Mouse (Mus musculus) ES-E14 (cell line): Measurements from ENCODE around the gene Iqcd. TPM values are rescaled to one million over a fixed set of nuclear protein-coding genes. Genes with fewer than 3 reads are reported as not detected.

ENCODE experiments used
- DNase-seq: peaks from one replicate; pipeline ENCODE4 v3.0.0-alpha.2; 2013; ENCODE audit warnings: low read depth, low spot score
- H3K27ac ChIP-seq: 2 replicates; pipeline ENCODE4 v1.5.1; 2012; ENCODE audit warnings: low read depth, mild to moderate bottlenecking, low read length, moderate library complexity, mixed read lengths; ENCODE audit not compliant: poor library complexity, insufficient read depth, severe bottlenecking
- H3K36me3 ChIP-seq: 2 replicates; pipeline ENCODE4 v1.6.1; 2012; ENCODE audit warnings: mild to moderate bottlenecking, low read length, moderate library complexity, mixed read lengths; ENCODE audit not compliant: control insufficient read depth, poor library complexity, insufficient read depth, severe bottlenecking
- H3K4me1 ChIP-seq, 2 experiments: fragments of 150-350 bp in 1 of 2; sonication (generic) in 1 of 2; 2 replicates each; pipeline ENCODE4 v1.6.1; 2012; ENCODE audit warnings: low read length in 2 of 2, mild to moderate bottlenecking in 1 of 2, mixed read lengths in 1 of 2; ENCODE audit not compliant: control insufficient read depth in 2 of 2, insufficient read depth in 2 of 2, poor library complexity in 1 of 2
- H3K4me3 ChIP-seq, 2 experiments: fragments of 150-350 bp in 1 of 2; sonication (generic) in 1 of 2; 2 replicates each; pipeline ENCODE4 v1.5.1; 2012; ENCODE audit warnings: low read length in 2 of 2, low read depth in 1 of 2, mild to moderate bottlenecking in 1 of 2, mixed read lengths in 1 of 2; ENCODE audit not compliant: insufficient read depth in 1 of 2, poor library complexity in 1 of 2, severe bottlenecking in 1 of 2
- H3K9ac ChIP-seq: 2 replicates; pipeline ENCODE4 v1.6.1; 2012; ENCODE audit warnings: low read depth, mild to moderate bottlenecking, low read length, mixed read lengths; ENCODE audit not compliant: poor library complexity, insufficient read depth, severe bottlenecking
- H3K9me3 ChIP-seq: fragments of 150-350 bp; sonication (generic); 2 replicates; pipeline ENCODE4 v1.6.1; 2012; ENCODE audit warnings: low read depth, mild to moderate bottlenecking, low read length; ENCODE audit not compliant: control insufficient read depth, insufficient read depth
- CHD2 ChIP-seq: IDR thresholded peaks from 2 replicates; pipeline ENCODE4 v1.6.1; 2014; ENCODE audit warnings: mild to moderate bottlenecking, low read depth, low read length, inconsistent platforms
- HCFC1 ChIP-seq: IDR thresholded peaks from 2 replicates; pipeline ENCODE4 v1.6.1; 2012; ENCODE audit warnings: low read length, inconsistent platforms, borderline replicate concordance; ENCODE audit not compliant: insufficient read depth
- MAFK ChIP-seq: IDR thresholded peaks from 2 replicates; pipeline ENCODE4 v1.6.1; 2014; ENCODE audit warnings: mild to moderate bottlenecking, low read depth, low read length, inconsistent platforms; ENCODE audit not compliant: insufficient read depth
- ZC3H11A ChIP-seq: IDR thresholded peaks from 2 replicates; pipeline ENCODE4 v1.6.1; 2012; ENCODE audit warnings: low read depth, mild to moderate bottlenecking, inconsistent platforms, low read length, borderline replicate concordance
- ZNF384 ChIP-seq: IDR thresholded peaks from 2 replicates; pipeline ENCODE4 v1.6.1; 2012; ENCODE audit warnings: low read depth, low read length, inconsistent platforms
- in situ Hi-C, 2 experiments: fragments of 600-800 bp; cut with MboI; formaldehyde crosslinking; loops; one replicate each; pipeline ENCODE4 v1.15.1; 2025; ENCODE audit warnings: low sequenced_read_pairs in 2 of 2, inconsistent platforms in 1 of 2; ENCODE audit not compliant: unreplicated experiment in 2 of 2
- total RNA-seq: library from RNA; depleted of rRNA; stranded (reverse); fragments of 300-350 nt; gene quantifications from 2 replicates; pipeline ENCODE4 v1.2.3, GENCODE M21; 2012

Gene Iqcd
- total RNA-seq, 1 experiment: not detected

GRCm38 (mm10) chr5:120611416-120611815 is 22.6 kb downstream of the Iqcd start:
- peak overlapping the region; percentile 81 for H3K9ac ChIP-seq
- no peak overlapping the region for H3K27ac ChIP-seq
- H3K36me3 ChIP-seq: peaks cover 14% of the 10 kb centered on the region; the same call in 1 of the 2 replicates
- peak overlapping the region; percentile 60 to 79 for H3K4me3 ChIP-seq
- H3K4me1 ChIP-seq: peaks cover 0 to 9% of the 10 kb centered on the region in 2 experiments; a peak in 1 of 4 replicates
- in situ Hi-C loops: no loop called here
- TF ChIP-seq MAFK (no peak), HCFC1 (no peak), ZC3H11A (no peak), CHD2 (no peak), ZNF384 (no peak)
- H3K9me3 ChIP-seq: no peaks in the 10 kb centered on the region
- no peak for DNase-seq

DNA sequence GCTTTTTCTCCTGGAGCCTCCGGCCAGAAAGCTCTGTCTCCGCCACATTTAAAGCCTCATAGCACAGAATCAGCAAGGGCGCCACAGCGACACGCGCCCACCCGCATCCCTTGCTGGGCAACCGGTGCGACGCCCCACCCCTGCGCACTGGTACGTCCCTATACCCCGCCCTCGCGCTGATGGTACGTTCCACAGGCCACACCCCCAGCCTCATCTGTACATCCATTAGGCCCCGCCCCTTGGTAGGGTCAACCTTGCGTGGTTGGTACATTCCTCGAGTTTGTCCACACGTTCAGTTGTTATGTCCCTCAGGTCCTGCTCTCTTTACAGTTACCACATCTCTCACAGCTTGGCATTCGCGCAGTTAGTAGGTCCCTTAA is 23.6 kb downstream of the Iqcd start, which contains the start of the genes Rita1 and Ddx54:
Gene Rita1, minus strand, starts transcription at position 148 of the 380 bp plus-strand sequence.
Gene Ddx54, plus strand, starts transcription at position 298 of the 380 bp plus-strand sequence.
- Histone ChIP-seq H3K36me3 (peaks cover 21% of the 10 kb centered on the region; the same call in 1 of the 2 replicates), H3K9ac (peak within 1 kb of the TSS; percentile 95), H3K9me3 (no peaks in the 10 kb centered on the region), H3K27ac (peak within 1 kb of the TSS; percentile 81), H3K4me1 (peaks cover 0 to 9% of the 10 kb centered on the region in 2 experiments; a peak in 1 of 4 replicates), H3K4me3 (peak within 1 kb of the TSS; percentile 85 to 92)
- in situ Hi-C loops: no loop called here
- DNase-seq: peak; percentile 93
- TF ChIP-seq ZNF384 (no peak), HCFC1 (no peak), MAFK (no peak)

DNA sequence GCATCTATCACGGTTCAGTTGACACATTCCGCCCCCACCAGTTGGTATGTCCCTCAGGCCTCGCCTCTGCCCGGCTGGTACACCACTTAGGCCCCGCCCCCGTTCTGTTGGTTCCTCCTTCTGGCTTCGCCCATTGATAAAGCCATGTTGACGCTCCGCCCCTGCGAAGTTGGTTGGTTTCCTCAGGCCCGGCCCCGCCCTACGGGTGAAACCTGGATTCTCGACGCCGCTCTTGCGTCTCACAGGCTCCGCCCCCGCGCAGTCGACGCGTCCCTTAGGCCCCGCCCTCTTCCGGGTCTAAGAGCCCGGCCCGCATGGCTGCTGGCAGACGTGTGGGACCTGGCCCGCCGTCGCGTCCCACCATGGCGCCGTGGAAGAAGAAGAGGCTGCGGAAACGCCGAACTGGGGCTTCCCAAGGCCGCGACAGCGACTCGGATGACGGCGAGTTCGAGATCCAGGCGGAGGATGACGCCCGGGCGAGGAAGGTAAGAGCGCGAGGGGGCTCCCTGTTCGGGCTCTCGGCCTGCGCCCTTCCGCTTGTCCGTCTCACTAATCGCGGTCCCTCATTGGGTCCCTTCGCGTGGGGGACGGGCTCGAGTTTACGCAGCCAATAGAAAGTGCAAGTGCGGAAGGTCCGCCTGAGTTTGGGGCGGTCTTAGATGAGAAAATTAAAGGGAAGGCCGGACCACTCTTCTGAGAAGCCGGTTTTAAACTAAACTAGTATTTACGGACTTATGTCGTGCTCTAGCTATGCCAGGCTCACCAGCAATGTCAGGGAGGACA is 24.2 kb downstream of the Iqcd start:
- no peaks in the 10 kb centered on the region for H3K9me3 ChIP-seq
- in situ Hi-C loops: no loop called here
- peak overlapping the region; percentile 81 for H3K27ac ChIP-seq
- H3K4me1 ChIP-seq: peaks cover 0 to 9% of the 10 kb centered on the region in 2 experiments; a peak in 1 of 4 replicates
- H3K4me3 ChIP-seq: peak overlapping the region; percentile 85 to 92
- TF ChIP-seq HCFC1 (peak; percentile 75), ZNF384 (no peak), MAFK (no peak), CHD2 (peak; percentile 35; the same call in 1 of the 2 replicates), ZC3H11A (no peak)
- H3K9ac ChIP-seq: peak overlapping the region; percentile 95
- DNase-seq: peak; percentile 100
- peaks cover 25% of the 10 kb centered on the region for H3K36me3 ChIP-seq

- DNase-seq: peak; percentile 83
- H3K9ac ChIP-seq: no peak overlapping the region
- no peak overlapping the region for H3K4me3 ChIP-seq
- H3K4me1 ChIP-seq: peaks cover 3 to 28% of the 10 kb centered on the region in 2 experiments; a peak in 1 of 4 replicates
- TF ChIP-seq CHD2 (no peak), ZNF384 (no peak), MAFK (0 out of 2 replicates have a peak, but pooled peaks have one; percentile 10), ZC3H11A (peak; percentile 36; the same call in 1 of the 2 replicates), HCFC1 (no peak)
- no peaks in the 10 kb centered on the region for H3K9me3 ChIP-seq
- in situ Hi-C loops: no loop called here
- H3K36me3 ChIP-seq: peaks cover 40% of the 10 kb centered on the region
- H3K27ac ChIP-seq: no peak overlapping the region
Measured at GRCm38 (mm10) chr5:120615903-120616302, 27.1 kb downstream of the Iqcd start.
